Mouse (Mus musculus): ENCODE data around the gene Abhd16b. TPM values are rescaled to one million over a fixed set of nuclear protein-coding genes. Genes with fewer than 3 reads are reported as not detected.

The Abhd16b gene
- polyA plus RNA-seq, 1 experiment from 2014 or later = 0.09 TPM

GRCm38 (mm10) chr2:181520118-181520935 lies 27.3 kb downstream of the Abhd16b start, which contains the start of gene Dnajc5:
Gene Dnajc5, plus strand, starts transcription at chr2:181520485.
- DNase-seq (ENCODE audit: low spot score) = peak; percentile 98
- no peaks in the 10 kb centered on the region for H3K9me3 ChIP-seq (ENCODE audit: control insufficient read depth, low read length)
- H3K4me1 ChIP-seq (replicated peaks; ENCODE audit: control insufficient read depth, insufficient read depth, low read length) = no peaks in the 10 kb centered on the region
- peak within 1 kb of the TSS; percentile 52 for H3K4me2 ChIP-seq (replicated peaks; ENCODE audit: low read depth, low read length)
- H3K9ac ChIP-seq (ENCODE audit: low read depth, low read length) = peak within 1 kb of the TSS; percentile 80
- no peaks in the 10 kb centered on the region for H3K27me3 ChIP-seq (ENCODE audit: control insufficient read depth, insufficient read depth, low read length)
- H3K36me3 ChIP-seq (ENCODE audit: control insufficient read depth, insufficient read depth, low read length) = no peaks in the 10 kb centered on the region
- WGBS = under 1% methylated on average over 72 of the region's 74 CpGs
- H3K4me3 ChIP-seq (ENCODE audit: low read depth, low read length) = peak within 1 kb of the TSS; percentile 67
- ATAC-seq (ENCODE audit: low FRiP score) = peak; percentile 97
- peak within 1 kb of the TSS; percentile 96 for H3K27ac ChIP-seq (ENCODE audit: low read depth, low read length)

GRCm38 (mm10) chr2:181520936-181521227 lies 27.9 kb downstream of the Abhd16b start:
- Histone ChIP-seq H3K27me3 (ENCODE audit: control insufficient read depth, insufficient read depth, low read length) (no peaks in the 10 kb centered on the region), H3K4me1 (replicated peaks; ENCODE audit: control insufficient read depth, insufficient read depth, low read length) (no peaks in the 10 kb centered on the region), H3K9ac (ENCODE audit: low read depth, low read length) (peak overlapping the region; percentile 80), H3K9me3 (ENCODE audit: control insufficient read depth, low read length) (no peaks in the 10 kb centered on the region), H3K4me2 (replicated peaks; ENCODE audit: low read depth, low read length) (peak overlapping the region; percentile 52), H3K36me3 (ENCODE audit: control insufficient read depth, insufficient read depth, low read length) (no peaks in the 10 kb centered on the region), H3K4me3 (ENCODE audit: low read depth, low read length) (peak overlapping the region; percentile 67), H3K27ac (ENCODE audit: low read depth, low read length) (peak overlapping the region; percentile 96)
- ATAC-seq (ENCODE audit: low FRiP score) (no peak), DNase-seq (ENCODE audit: low spot score) (no peak)
- WGBS = 1% methylated on average over 17 of the region's 17 CpGs

- Histone ChIP-seq H3K4me2 (replicated peaks; ENCODE audit: low read depth, low read length) (peak overlapping the region; percentile 52), H3K27ac (ENCODE audit: low read depth, low read length) (no peak overlapping the region), H3K27me3 (ENCODE audit: control insufficient read depth, insufficient read depth, low read length) (no peaks in the 10 kb centered on the region), H3K4me1 (replicated peaks; ENCODE audit: control insufficient read depth, insufficient read depth, low read length) (no peaks in the 10 kb centered on the region), H3K9me3 (ENCODE audit: control insufficient read depth, low read length) (no peaks in the 10 kb centered on the region), H3K36me3 (ENCODE audit: control insufficient read depth, insufficient read depth, low read length) (no peaks in the 10 kb centered on the region), H3K4me3 (ENCODE audit: low read depth, low read length) (peak overlapping the region; percentile 67), H3K9ac (ENCODE audit: low read depth, low read length) (peak overlapping the region; percentile 49; the same call in 1 of the 2 replicates)
- WGBS = 67% methylated on average over 10 of the region's 10 CpGs
- peak; percentile 3 for DNase-seq (ENCODE audit: low spot score)
- ATAC-seq (ENCODE audit: low FRiP score) = no peak
These were observed 28.5 kb downstream of the Abhd16b start for GRCm38 (mm10) chr2:181521491-181521890.

- no peaks in the 10 kb centered on the region for H3K36me3 ChIP-seq (ENCODE audit: control insufficient read depth, insufficient read depth, low read length)
- H3K27me3 ChIP-seq (ENCODE audit: control insufficient read depth, insufficient read depth, low read length) = no peaks in the 10 kb centered on the region
- H3K9ac ChIP-seq (ENCODE audit: low read depth, low read length) = no peak overlapping the region
- no peak overlapping the region for H3K4me2 ChIP-seq (replicated peaks; ENCODE audit: low read depth, low read length)
- no peak for ATAC-seq (ENCODE audit: low FRiP score)
- no peaks in the 10 kb centered on the region for H3K4me1 ChIP-seq (replicated peaks; ENCODE audit: control insufficient read depth, insufficient read depth, low read length)
- WGBS = 70% methylated on average over 5 of the region's 5 CpGs
- no peak overlapping the region for H3K4me3 ChIP-seq (ENCODE audit: low read depth, low read length)
- no peaks in the 10 kb centered on the region for H3K9me3 ChIP-seq (ENCODE audit: control insufficient read depth, low read length)
- no peak overlapping the region for H3K27ac ChIP-seq (ENCODE audit: low read depth, low read length)
- DNase-seq (ENCODE audit: low spot score) = peak; percentile 30
These were observed 29.8 kb downstream of the Abhd16b start for GRCm38 (mm10) chr2:181522811-181523210.

GRCm38 (mm10) chr2:181525526-181525925 lies 32.5 kb downstream of the Abhd16b start:
- Histone ChIP-seq H3K4me1 (replicated peaks; ENCODE audit: control insufficient read depth, insufficient read depth, low read length) (no peaks in the 10 kb centered on the region), H3K4me3 (ENCODE audit: low read depth, low read length) (no peak overlapping the region), H3K36me3 (ENCODE audit: control insufficient read depth, insufficient read depth, low read length) (no peaks in the 10 kb centered on the region), H3K27ac (ENCODE audit: low read depth, low read length) (no peak overlapping the region), H3K9ac (ENCODE audit: low read depth, low read length) (no peak overlapping the region), H3K9me3 (ENCODE audit: control insufficient read depth, low read length) (no peaks in the 10 kb centered on the region), H3K27me3 (ENCODE audit: control insufficient read depth, insufficient read depth, low read length) (no peaks in the 10 kb centered on the region), H3K4me2 (replicated peaks; ENCODE audit: low read depth, low read length) (no peak overlapping the region)
- WGBS = 94% methylated on average over 5 of the region's 5 CpGs
- DNase-seq (ENCODE audit: low spot score) = no peak
- ATAC-seq (ENCODE audit: low FRiP score) = no peak

GRCm38 (mm10) chr2:181529076-181529475 lies 36.1 kb downstream of the Abhd16b start:
- Histone ChIP-seq H3K27me3 (ENCODE audit: control insufficient read depth, insufficient read depth, low read length) (no peaks in the 10 kb centered on the region), H3K36me3 (ENCODE audit: control insufficient read depth, insufficient read depth, low read length) (no peaks in the 10 kb centered on the region), H3K9ac (ENCODE audit: low read depth, low read length) (no peak overlapping the region), H3K4me1 (replicated peaks; ENCODE audit: control insufficient read depth, insufficient read depth, low read length) (no peaks in the 10 kb centered on the region), H3K27ac (ENCODE audit: low read depth, low read length) (no peak overlapping the region), H3K9me3 (ENCODE audit: control insufficient read depth, low read length) (no peaks in the 10 kb centered on the region), H3K4me2 (replicated peaks; ENCODE audit: low read depth, low read length) (no peak overlapping the region), H3K4me3 (ENCODE audit: low read depth, low read length) (no peak overlapping the region)
- 92% methylated on average over 1 of the region's 1 CpGs for WGBS
- DNase-seq (ENCODE audit: low spot score) (no peak), ATAC-seq (ENCODE audit: low FRiP score) (no peak)

GRCm38 (mm10) chr2:181532589-181532988 lies 39.6 kb downstream of the Abhd16b start:
- no peak for ATAC-seq (ENCODE audit: low FRiP score)
- H3K9me3 ChIP-seq (ENCODE audit: control insufficient read depth, low read length) = no peaks in the 10 kb centered on the region
- no peak overlapping the region for H3K4me2 ChIP-seq (replicated peaks; ENCODE audit: low read depth, low read length)
- H3K4me3 ChIP-seq (ENCODE audit: low read depth, low read length) = no peak overlapping the region
- no peaks in the 10 kb centered on the region for H3K36me3 ChIP-seq (ENCODE audit: control insufficient read depth, insufficient read depth, low read length)
- WGBS = 96% methylated on average over 3 of the region's 3 CpGs
- no peaks in the 10 kb centered on the region for H3K4me1 ChIP-seq (replicated peaks; ENCODE audit: control insufficient read depth, insufficient read depth, low read length)
- no peaks in the 10 kb centered on the region for H3K27me3 ChIP-seq (ENCODE audit: control insufficient read depth, insufficient read depth, low read length)
- no peak overlapping the region for H3K9ac ChIP-seq (ENCODE audit: low read depth, low read length)
- no peak for DNase-seq (ENCODE audit: low spot score)
- H3K27ac ChIP-seq (ENCODE audit: low read depth, low read length) = no peak overlapping the region

- no peak overlapping the region for H3K4me3 ChIP-seq (ENCODE audit: low read depth, low read length)
- ATAC-seq (ENCODE audit: low FRiP score) (no peak), DNase-seq (ENCODE audit: low spot score) (no peak)
- no peak overlapping the region for H3K4me2 ChIP-seq (replicated peaks; ENCODE audit: low read depth, low read length)
- H3K27ac ChIP-seq (ENCODE audit: low read depth, low read length) = no peak overlapping the region
- 97% methylated on average over 2 of the region's 2 CpGs for WGBS
- H3K4me1 ChIP-seq (replicated peaks; ENCODE audit: control insufficient read depth, insufficient read depth, low read length) = no peaks in the 10 kb centered on the region
- no peak overlapping the region for H3K9ac ChIP-seq (ENCODE audit: low read depth, low read length)
- no peaks in the 10 kb centered on the region for H3K9me3 ChIP-seq (ENCODE audit: control insufficient read depth, low read length)
- no peaks in the 10 kb centered on the region for H3K27me3 ChIP-seq (ENCODE audit: control insufficient read depth, insufficient read depth, low read length)
- no peaks in the 10 kb centered on the region for H3K36me3 ChIP-seq (ENCODE audit: control insufficient read depth, insufficient read depth, low read length)
These were observed 43.4 kb downstream of the Abhd16b start for GRCm38 (mm10) chr2:181536410-181536809.

GRCm38 (mm10) chr2:181537444-181538047 lies 44.5 kb downstream of the Abhd16b start:
- Histone ChIP-seq H3K27ac (ENCODE audit: low read depth, low read length) (no peak overlapping the region), H3K4me2 (replicated peaks; ENCODE audit: low read depth, low read length) (no peak overlapping the region), H3K4me1 (replicated peaks; ENCODE audit: control insufficient read depth, insufficient read depth, low read length) (no peaks in the 10 kb centered on the region), H3K4me3 (ENCODE audit: low read depth, low read length) (no peak overlapping the region), H3K9ac (ENCODE audit: low read depth, low read length) (no peak overlapping the region), H3K36me3 (ENCODE audit: control insufficient read depth, insufficient read depth, low read length) (no peaks in the 10 kb centered on the region), H3K9me3 (ENCODE audit: control insufficient read depth, low read length) (no peaks in the 10 kb centered on the region), H3K27me3 (ENCODE audit: control insufficient read depth, insufficient read depth, low read length) (no peaks in the 10 kb centered on the region)
- 88% methylated on average over 2 of the region's 2 CpGs for WGBS
- ATAC-seq (ENCODE audit: low FRiP score) (0 out of 2 replicates have a peak, but pooled peaks have one; percentile 33), DNase-seq (ENCODE audit: low spot score) (peak; percentile 12)
